Mouse (Mus musculus) lung, adult 2 months (tissue): ENCODE data around the gene Lefty1.

ENCODE experiments used
- CTCF ChIP-seq: fragments of 200-500 bp; IDR thresholded peaks from 2 replicates; pipeline ENCODE4 v1.5.1; 2011; ENCODE audit warnings: mild to moderate bottlenecking, low read length, control low read depth; ENCODE audit not compliant: insufficient read depth
- POLR2A ChIP-seq: fragments of 200-500 bp; IDR thresholded peaks from 2 replicates; pipeline ENCODE4 v1.6.1; 2011; ENCODE audit warnings: low read depth, mild to moderate bottlenecking, control low read depth, low read length, borderline replicate concordance; ENCODE audit errors: extremely low read depth

GRCm38 (mm10) chr1:180905307-180905706, 29.5 kb upstream of the Lefty1 start:
- TF ChIP-seq POLR2A, result no peak
- TF ChIP-seq CTCF, result no peak
